Mouse (Mus musculus): ENCODE measurements around the gene Olfr312.

DNA sequence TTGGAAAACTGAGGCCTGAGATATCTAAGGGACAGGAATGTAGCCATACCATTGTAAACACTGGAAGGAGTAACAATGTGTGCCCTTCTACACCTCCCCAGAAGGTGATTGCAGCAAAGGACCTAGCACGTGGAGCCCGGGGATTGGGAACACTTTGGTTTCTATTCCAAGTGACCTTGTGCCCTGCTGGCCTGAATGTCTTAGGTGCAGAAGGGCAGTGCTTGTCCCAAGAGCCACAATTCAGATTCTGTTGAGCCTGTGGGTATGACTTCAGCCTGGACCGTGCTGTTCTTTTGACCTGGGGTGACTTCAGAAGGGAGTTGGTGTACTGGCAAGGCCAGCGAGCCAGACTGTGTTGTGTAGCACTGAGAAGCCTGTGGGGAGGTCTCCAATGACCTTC is 41.9 kb downstream of the Olfr312 start:
- no peak for TF ChIP-seq MAFK (IDR thresholded peaks at IDR 0.05; ENCODE audit: insufficient read depth, low read depth, low read length)
- TF ChIP-seq ZC3H11A (IDR thresholded peaks at IDR 0.05; ENCODE audit: borderline replicate concordance, low read depth, low read length) = no peak
- TF ChIP-seq HCFC1 (IDR thresholded peaks at IDR 0.05; ENCODE audit: borderline replicate concordance, insufficient read depth, low read length) = no peak
- TF ChIP-seq ZNF384 (IDR thresholded peaks at IDR 0.05; ENCODE audit: low read depth, low read length) = no peak
- no peak for TF ChIP-seq CHD2 (IDR thresholded peaks at IDR 0.05; ENCODE audit: low read depth, low read length)

All from ES-E14 (cell line).